Mouse (Mus musculus) mouse embryonic stem cell (cell line): ENCODE measurements around the gene Adap2.
"Not testable (repeated sequence)": the region's sequence is repeated elsewhere in the genome, so short reads cannot be mapped to it uniquely, and the experiment has no call there.

ENCODE experiments used
- in situ Hi-C, 2 experiments: fragments of 300-500 bp; cut with MboI; formaldehyde crosslinking; loops; 1 replicate in 1 of 2; 3 replicates in 1 of 2; pipeline ENCODE4 v1.14.3; 2019 to 2020; ENCODE audit warnings: low sequenced_read_pairs in 2 of 2, low pct_unique_long_range_greater_than_20kb in 1 of 2, mixed read lengths in 1 of 2; ENCODE audit not compliant: unreplicated experiment in 1 of 2

Adap2 gene

DNA sequence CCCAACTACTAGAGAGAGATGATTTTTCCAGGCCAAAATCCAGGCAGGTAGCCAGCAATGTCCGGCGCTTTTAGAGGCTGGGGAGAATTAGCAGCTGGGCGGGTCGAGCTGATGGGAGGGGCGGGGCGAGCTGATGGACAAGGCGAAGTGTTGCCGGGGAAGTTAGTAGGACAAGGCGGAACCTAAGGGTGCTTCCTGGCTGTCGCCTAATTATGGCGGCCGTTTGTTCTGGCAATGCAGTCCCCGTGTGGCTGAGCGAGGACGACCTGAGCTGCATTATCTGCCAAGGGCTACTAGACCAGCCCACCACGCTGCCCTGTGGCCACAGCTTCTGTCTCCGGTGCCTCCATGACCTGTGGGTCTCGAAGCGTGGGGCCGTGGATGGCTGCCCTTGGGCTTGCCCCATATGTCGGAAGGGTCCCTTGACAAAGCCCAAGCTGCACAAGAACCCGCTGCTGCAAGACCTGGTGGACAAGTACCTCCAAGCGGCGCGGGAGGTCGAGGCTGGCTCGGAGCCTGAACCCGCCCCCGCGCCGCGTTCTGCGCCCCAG is 29.9 kb downstream of the Adap2 start, which contains the start of gene Rnf135:
Gene Rnf135 (plus strand): TSS at position 147 of the 551 bp plus-strand sequence.
- in situ Hi-C loops, result no loop called here

- in situ Hi-C loops, result no loop called here
Observed at GRCm38 (mm10) chr11:80184531-80185071, 30.7 kb downstream of the Adap2 start.

DNA sequence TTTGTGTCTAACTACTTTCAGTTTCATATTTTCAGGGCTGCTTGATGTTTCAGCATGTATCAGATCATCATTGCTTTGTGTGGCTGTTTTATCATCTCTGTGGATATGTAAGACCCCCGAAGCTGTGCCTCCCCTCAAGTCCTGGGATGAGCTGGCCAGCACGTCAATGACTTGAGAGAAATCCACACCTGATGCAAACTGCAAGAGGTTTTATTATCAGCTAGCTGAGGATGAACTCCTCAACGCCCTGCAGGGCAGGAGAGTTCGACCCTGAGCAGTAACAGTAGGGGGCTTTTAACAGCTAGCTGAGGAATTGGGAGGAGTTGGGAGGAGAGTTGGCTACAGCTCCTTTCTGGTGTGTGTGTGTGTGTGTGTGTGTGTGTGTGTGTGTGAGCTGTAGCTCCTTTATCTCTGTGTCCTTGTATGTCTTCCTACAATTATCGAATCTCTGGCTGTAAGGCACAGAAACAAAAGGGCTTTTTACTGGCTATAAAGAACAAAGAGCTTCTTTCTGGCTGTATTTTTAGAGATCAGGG is 31.6 kb downstream of the Adap2 start:
- in situ Hi-C loops, result not testable (repeated sequence)

- in situ Hi-C loops, result no loop called here
Observed at GRCm38 (mm10) chr11:80190280-80190679, 36.4 kb downstream of the Adap2 start.

DNA sequence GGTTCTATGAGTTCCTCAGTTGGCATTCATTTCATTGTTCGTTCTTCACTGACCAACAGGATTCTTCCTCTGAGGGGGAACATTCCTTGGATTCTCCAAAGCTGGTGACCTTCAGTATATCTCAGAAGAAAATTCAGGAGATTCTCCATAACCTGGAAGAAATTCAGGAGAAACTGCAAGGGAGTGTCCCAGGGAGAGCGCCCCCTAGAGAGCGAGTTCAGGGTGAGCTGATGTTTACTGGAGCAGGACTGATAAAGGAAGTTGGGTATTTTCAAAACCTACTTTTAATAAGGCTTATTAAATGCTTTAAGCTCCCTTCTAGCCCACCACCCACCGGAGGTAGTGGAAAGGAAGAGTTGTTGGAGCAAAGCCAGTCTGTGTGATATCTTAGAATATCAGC is 39.9 kb downstream of the Adap2 start:
- in situ Hi-C loops, result no loop called here

DNA sequence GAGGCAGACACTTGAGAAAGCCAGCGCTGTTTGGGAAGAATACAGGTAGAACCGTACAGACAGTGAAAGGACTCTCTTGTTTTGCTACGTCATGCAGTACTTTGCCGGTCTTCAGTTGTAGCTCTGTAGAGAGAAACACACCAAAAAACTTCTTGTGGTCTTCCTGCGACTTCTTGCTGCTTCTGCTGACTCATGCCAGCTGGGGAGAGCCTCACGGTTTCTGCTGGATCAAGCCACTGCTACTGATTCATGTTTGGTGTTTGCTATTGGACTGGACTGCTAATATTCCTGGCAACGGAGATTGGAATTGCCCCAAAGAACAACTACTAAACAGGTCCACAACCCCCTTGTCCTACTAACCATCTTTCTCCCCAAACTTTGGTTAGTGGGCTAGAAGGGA is 42.4 kb downstream of the Adap2 start:
- in situ Hi-C loops, result no loop called here

- in situ Hi-C loops, result no loop called here
Observed at GRCm38 (mm10) chr11:80199316-80199715, 45.4 kb downstream of the Adap2 start.

- in situ Hi-C loops, result no loop called here
Observed at GRCm38 (mm10) chr11:80199773-80200172, 45.9 kb downstream of the Adap2 start.

- in situ Hi-C loops, result no loop called here
Observed at GRCm38 (mm10) chr11:80200326-80200725, 46.4 kb downstream of the Adap2 start.

DNA sequence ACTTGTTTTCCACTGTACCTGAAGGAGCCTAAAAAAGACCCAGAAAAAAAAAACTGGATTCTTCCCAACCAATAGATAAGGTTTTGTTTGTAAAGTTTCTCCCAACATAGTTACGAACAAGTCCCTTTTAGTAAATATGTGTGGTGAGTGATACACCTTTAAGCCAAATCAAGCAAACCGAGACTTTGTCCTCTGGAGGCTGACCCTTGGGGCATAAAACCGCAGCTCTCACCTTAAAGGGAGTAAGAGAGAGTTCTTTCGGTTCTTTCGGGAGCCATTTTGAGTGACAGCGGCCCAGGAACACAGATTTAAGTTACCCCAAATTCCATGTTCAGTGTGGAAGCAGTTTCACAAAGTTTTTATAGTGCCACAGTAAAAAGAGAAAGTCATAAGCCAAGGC is 48.4 kb downstream of the Adap2 start:
- in situ Hi-C loops, result no loop called here

- in situ Hi-C loops, result no loop called here
Observed at GRCm38 (mm10) chr11:80204037-80204436, 50.1 kb downstream of the Adap2 start.

DNA sequence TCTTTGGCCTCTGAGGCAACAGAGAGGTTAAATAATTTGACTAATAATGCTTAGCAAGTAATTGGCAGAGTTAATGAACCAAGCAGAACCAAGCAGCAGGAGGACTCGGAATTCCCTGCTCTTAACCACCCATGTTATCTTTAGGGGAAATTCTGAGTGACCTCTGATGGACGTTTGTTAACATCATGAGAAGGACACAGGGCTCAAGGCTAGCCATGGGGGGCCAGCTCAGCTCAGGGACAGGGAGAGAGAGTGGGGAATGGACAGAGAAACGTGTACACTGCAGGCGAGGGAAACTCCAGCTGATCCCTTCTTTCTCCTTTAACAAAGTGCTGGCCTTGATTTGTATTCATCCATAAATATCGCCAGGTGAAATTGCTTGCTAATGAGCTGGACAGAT is 51.0 kb downstream of the Adap2 start:
- in situ Hi-C loops, result no loop called here

- in situ Hi-C loops, result no loop called here
Observed at GRCm38 (mm10) chr11:80208465-80208859, 54.6 kb downstream of the Adap2 start.

DNA sequence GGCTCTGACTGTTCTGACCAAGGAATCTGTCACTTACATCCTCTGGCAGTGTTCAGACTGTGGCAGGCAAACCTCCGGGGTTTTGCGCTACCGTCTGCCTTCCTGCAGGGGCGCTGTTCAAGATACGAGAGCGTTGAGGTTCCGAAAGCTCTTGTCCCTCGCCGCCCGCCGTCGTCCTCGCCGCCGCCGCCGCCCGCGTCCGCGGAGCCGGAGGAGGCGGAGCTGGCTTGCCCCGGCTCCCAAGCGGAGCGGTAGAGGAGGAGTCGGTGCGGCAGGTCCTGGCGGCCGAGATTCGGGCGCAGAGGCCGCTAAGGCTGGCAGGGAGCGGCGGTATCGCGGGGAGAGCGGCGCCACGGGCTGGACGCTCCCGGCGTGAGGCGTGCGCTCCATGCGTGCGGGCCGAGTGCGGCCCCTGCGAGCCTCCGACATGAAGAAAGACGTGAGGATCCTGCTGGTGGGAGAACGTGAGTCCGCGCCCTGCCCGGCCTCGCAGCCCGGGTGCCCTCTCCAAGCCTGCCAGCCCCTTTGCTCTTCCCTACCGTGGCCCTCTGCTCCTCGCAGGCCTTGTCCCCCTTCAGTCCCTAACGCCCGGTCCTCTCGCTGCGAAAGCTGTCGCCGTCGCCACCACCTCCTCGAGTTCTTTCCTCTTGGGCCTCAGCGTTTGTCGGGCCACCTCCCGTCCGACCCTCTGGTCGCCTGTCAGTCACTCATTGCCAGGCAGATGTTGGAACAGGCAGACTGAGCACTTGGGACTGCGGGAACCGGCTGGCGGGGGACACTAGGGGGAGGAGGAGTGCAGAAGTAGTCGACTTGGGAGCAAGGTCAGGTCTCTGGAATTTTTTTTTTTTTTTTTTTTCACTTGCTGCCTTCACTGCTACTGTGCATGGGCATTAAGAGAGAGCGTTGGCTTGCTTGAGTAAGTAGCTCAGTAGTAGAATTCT is 55.2 kb downstream of the Adap2 start, which contains the start of gene Rhot1:
Gene Rhot1 (plus strand): TSS at position 160 of the 941 bp plus-strand sequence.
- in situ Hi-C loops, result no loop called here

- in situ Hi-C loops, result no loop called here
Observed at GRCm38 (mm10) chr11:80210321-80210720, 56.4 kb downstream of the Adap2 start.

DNA sequence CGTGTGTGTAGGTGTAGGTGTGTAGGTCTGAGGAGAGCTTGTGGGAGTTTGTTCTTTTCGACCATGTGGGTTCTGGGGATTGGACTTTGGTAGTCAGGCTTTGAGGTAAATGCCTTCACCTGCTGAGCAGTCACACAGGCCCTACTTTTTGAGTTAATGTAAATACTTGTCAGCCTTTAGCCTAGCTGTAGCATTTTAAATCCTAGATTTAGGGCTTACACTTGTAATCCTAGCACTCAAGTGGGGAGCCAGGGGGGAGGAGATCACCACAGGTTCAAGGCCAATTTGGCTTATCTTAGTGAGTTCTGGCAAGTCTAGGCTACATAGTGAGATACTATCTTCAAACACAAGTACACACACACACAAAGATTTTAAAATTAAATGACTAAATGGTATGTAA is 58.4 kb downstream of the Adap2 start:
- in situ Hi-C loops, result no loop called here

GRCm38 (mm10) chr11:80215291-80215690 is 61.4 kb downstream of the Adap2 start:
- in situ Hi-C loops, result no loop called here

GRCm38 (mm10) chr11:80218657-80219293 is 64.9 kb downstream of the Adap2 start:
- in situ Hi-C loops, result no loop called here
